Mouse (Mus musculus) adrenal gland, postnatal 14 days (tissue): ENCODE data around the gene Tox2. TPM values are rescaled to one million over a fixed set of nuclear protein-coding genes. Genes with fewer than 3 reads are reported as not detected.

Experiments
- DNase-seq: peaks from one replicate; pipeline ENCODE4 v3.0.0; 2021; ENCODE audit warnings: mixed read lengths
- long read RNA-seq, 2 experiments: library from polyadenylated mRNA; stranded (forward); transcript quantifications; one replicate each; pipeline ENCODE4 v2.0.0; 2021
- total RNA-seq: library from RNA; stranded (reverse); gene quantifications from 2 replicates; pipeline ENCODE4 v1.2.3, GENCODE M21; 2021

The Tox2 gene
- total RNA-seq = 5.0 and 9.4 TPM in 2 replicates
- long read RNA-seq, experiment 1, partial matches to known transcripts = 0 of 7 reads
- long read RNA-seq, experiment 1, other reads (novel, unspliced or antisense) = 6 of 7 reads
- long read RNA-seq, experiment 2, partial matches to known transcripts = 1 of 2 reads
- long read RNA-seq, experiment 2, other reads (novel, unspliced or antisense) = 1 of 2 reads

GRCm38 (mm10) chr2:163202884-163203634 is at the start of gene Tox2:
TSS of gene Tox2 (plus strand) at chr2:163203125.
- peak; percentile 83 for DNase-seq

- DNase-seq = no peak
These were observed 48.3 kb upstream of the Tox2 start for GRCm38 (mm10) chr2:163154673-163155072.

- DNase-seq = no peak
These were observed 43.9 kb upstream of the Tox2 start for GRCm38 (mm10) chr2:163158979-163159378.

GRCm38 (mm10) chr2:163164461-163164990 is 38.4 kb upstream of the Tox2 start:
- no peak for DNase-seq

GRCm38 (mm10) chr2:163166067-163166805 is 36.7 kb upstream of the Tox2 start:
- peak; percentile 84 for DNase-seq

- DNase-seq = no peak
These were observed 31.0 kb upstream of the Tox2 start for GRCm38 (mm10) chr2:163171891-163172290.

- DNase-seq = no peak
These were observed 28.9 kb upstream of the Tox2 start for GRCm38 (mm10) chr2:163174066-163174465.

GRCm38 (mm10) chr2:163175831-163176230 is 27.1 kb upstream of the Tox2 start:
- no peak for DNase-seq

- DNase-seq = no peak
These were observed 26.4 kb upstream of the Tox2 start for GRCm38 (mm10) chr2:163176502-163176901.

- no peak for DNase-seq
These were observed 15.4 kb upstream of the Tox2 start for GRCm38 (mm10) chr2:163187552-163187951.

- DNase-seq = no peak
These were observed 13.3 kb upstream of the Tox2 start for GRCm38 (mm10) chr2:163189596-163189995.

- DNase-seq = no peak
These were observed 12.9 kb upstream of the Tox2 start for GRCm38 (mm10) chr2:163190004-163190441.

- no peak for DNase-seq
These were observed 10.4 kb upstream of the Tox2 start for GRCm38 (mm10) chr2:163192485-163192884.

GRCm38 (mm10) chr2:163194015-163194414 is 8.9 kb upstream of the Tox2 start:
- DNase-seq = no peak

- DNase-seq = peak; percentile 32
These were observed 8.4 kb upstream of the Tox2 start for GRCm38 (mm10) chr2:163194543-163194942.

- no peak for DNase-seq
These were observed 7.7 kb upstream of the Tox2 start for GRCm38 (mm10) chr2:163195106-163195833.

- DNase-seq = no peak
These were observed 7.1 kb upstream of the Tox2 start for GRCm38 (mm10) chr2:163195834-163196145.

GRCm38 (mm10) chr2:163201897-163202296 is 1.0 kb upstream of the Tox2 start:
- no peak for DNase-seq

GRCm38 (mm10) chr2:163202553-163202883 is 407 bp upstream of the Tox2 start:
- no peak for DNase-seq

GRCm38 (mm10) chr2:163203635-163204547 is 966 bp downstream of the Tox2 start:
- DNase-seq = peak; percentile 47

- peak; percentile 50 for DNase-seq
These were observed 1.8 kb downstream of the Tox2 start for GRCm38 (mm10) chr2:163204548-163205261.
